8 mouse cellular contexts compared by ENCODE assay signal in genomic region chr6:143165404-143166257, GRCm38 (mm10). TPM values are rescaled to one million over a fixed set of nuclear protein-coding genes. Genes with fewer than 3 reads are reported as not detected.
A peak's percentile ranks its signal among the peaks of the same experiment; 100 is the strongest.
DNase-seq lines count a peak whose midpoint lies in the region; ATAC-seq and TF ChIP-seq lines count a peak whose summit lies in the region.

No protein-coding gene starts in this region.

- 66% methylated on average over 15 of the region's 15 CpGs for WGBS in limb, embryonic 12.5 days
- WGBS in stomach, embryonic 15.5 days: 63% methylated on average over 15 of the region's 15 CpGs

- H3K27me3 ChIP-seq in testis, adult 2 months (ENCODE audit: control insufficient read depth, insufficient read depth, low read length): no peaks in the 10 kb centered on the region
- H3K27me3 ChIP-seq in limb, embryonic 12.5 days: no peaks in the 10 kb centered on the region
- no peaks in the 10 kb centered on the region for H3K27me3 ChIP-seq in stomach, embryonic 15.5 days (replicated peaks)

- TF ChIP-seq POLR2A in testis, adult 2 months (IDR thresholded peaks at IDR 0.05; ENCODE audit: control insufficient read depth, low read depth, low read length): no peak

- peak overlapping the region; percentile 12; the same call in 1 of the 2 replicates for H3K27ac ChIP-seq in testis, adult 2 months (ENCODE audit: control insufficient read depth, insufficient read depth, low read depth, low read length)
- H3K27ac ChIP-seq in limb, embryonic 12.5 days: no peak overlapping the region
- 0 out of 2 replicates have a peak overlapping the region, but pooled peaks have one; percentile 90 for H3K27ac ChIP-seq in stomach, embryonic 15.5 days

- no peak for ATAC-seq in limb, embryonic 12.5 days (ENCODE audit: insufficient number of reproducible peaks, insufficient read depth, low FRiP score, low TSS enrichment, low read depth)
- no peak for ATAC-seq in stomach, embryonic 15.5 days (ENCODE audit: insufficient read depth, low FRiP score, low read depth)

- peak; percentile 23 for DNase-seq in embryo, embryonic 10.5 days (ENCODE audit: low spot score)
- no peak for DNase-seq in embryo, embryonic 10 days (ENCODE audit: low spot score)
- DNase-seq in testis, postnatal 10 days (ENCODE audit: low spot score): no peak
- DNase-seq in layer of hippocampus, postnatal 10 days (ENCODE audit: low spot score in 2 of 2): no peak
- DNase-seq in adrenal gland, adult (ENCODE audit: inconsistent age in 2 of 2, low spot score in 1 of 2): no peak

- no peak overlapping the region for H3K9ac ChIP-seq in limb, embryonic 12.5 days (replicated peaks)
- no peak overlapping the region for H3K9ac ChIP-seq in stomach, embryonic 15.5 days

- H3K36me3 ChIP-seq in testis, adult 2 months (ENCODE audit: control insufficient read depth, insufficient read depth, low read length): no peaks in the 10 kb centered on the region
- H3K36me3 ChIP-seq in limb, embryonic 12.5 days: no peaks in the 10 kb centered on the region
- no peaks in the 10 kb centered on the region for H3K36me3 ChIP-seq in stomach, embryonic 15.5 days

- H3K4me1 ChIP-seq in testis, adult 2 months (ENCODE audit: control insufficient read depth, insufficient read depth, low read length): peaks cover 6% of the 10 kb centered on the region
- peaks cover 22% of the 10 kb centered on the region for H3K4me1 ChIP-seq in limb, embryonic 12.5 days (replicated peaks)
- peaks cover 12% of the 10 kb centered on the region; the same call in 1 of the 2 replicates for H3K4me1 ChIP-seq in stomach, embryonic 15.5 days

- no peaks in the 10 kb centered on the region for H3K9me3 ChIP-seq in limb, embryonic 12.5 days
- H3K9me3 ChIP-seq in stomach, embryonic 15.5 days: no peaks in the 10 kb centered on the region

- no peak for TF ChIP-seq CTCF in testis, adult 2 months (IDR thresholded peaks at IDR 0.05; ENCODE audit: control insufficient read depth, insufficient read depth, insufficient replicate concordance, low read depth, low read length)

- H3K4me2 ChIP-seq in limb, embryonic 12.5 days: peak overlapping the region; percentile 90
- H3K4me2 ChIP-seq in stomach, embryonic 15.5 days: peak overlapping the region; percentile 83

- peak overlapping the region; percentile 97; the same call in 1 of the 2 replicates for H3K4me3 ChIP-seq in testis, adult 2 months (ENCODE audit: control insufficient read depth, low read depth, low read length)
- no peak overlapping the region for H3K4me3 ChIP-seq in limb, embryonic 12.5 days (replicated peaks)
- peak overlapping the region; percentile 91; the same call in 1 of the 2 replicates for H3K4me3 ChIP-seq in stomach, embryonic 15.5 days (replicated peaks)

RNA-seq across cellular contexts. Expression of gene Etnk1, which starts 1.4 kb away (rescaled TPM):
- polyA plus RNA-seq in testis, adult 2 months (2012; rRNA removed): 48.3 and 52.2 TPM in 2 replicates
- polyA plus RNA-seq in limb, embryonic 12.5 days (2016; fragmentation: Nextera tagmentation; extraction: Ambion mirVana): 22.1 and 24.2 TPM in 2 replicates
- 17.2 and 18.7 TPM in 2 replicates for polyA plus RNA-seq in stomach, embryonic 15.5 days (2015; fragmentation: Nextera tagmentation; extraction: Ambion mirVana)
- 100 to 1,000 TPM; 142 to 157 TPM for total RNA-seq in layer of hippocampus, postnatal 10 days (2021)
